Mouse (Mus musculus) adrenal gland, postnatal 10 days (tissue): ENCODE data around the gene Fam118a. TPM values are rescaled to one million over a fixed set of nuclear protein-coding genes. Genes with fewer than 3 reads are reported as not detected.
A peak's percentile ranks its signal among the peaks of the same experiment; 100 is the strongest.
"Not testable (repeated sequence)": the region's sequence is repeated elsewhere in the genome, so short reads cannot be mapped to it uniquely, and the experiment has no call there.

Experiments used
- DNase-seq: peaks from one replicate; pipeline ENCODE4 v3.0.0; 2021; ENCODE audit warnings: mixed read lengths
- long read RNA-seq, 2 experiments: library from polyadenylated mRNA; stranded (forward); transcript quantifications; one replicate each; pipeline ENCODE4 v2.0.0; 2021
- total RNA-seq, 2 experiments: library from RNA; stranded (reverse); gene quantifications; 2 replicates each; pipeline ENCODE4 v1.2.3; 2021

Gene Fam118a
- total RNA-seq: 10 to 100 TPM; 14.6 to 15.5 TPM
- long read RNA-seq, experiment 1, transcript Fam118a-201 (9 exons, 2,518 nt): major isoform, 13 of 22 reads
- long read RNA-seq, experiment 1, partial matches to known transcripts: 2 of 22 reads
- long read RNA-seq, experiment 1, other reads (novel, unspliced or antisense): 7 of 22 reads
- long read RNA-seq, experiment 2, transcript Fam118a-201 (9 exons, 2,518 nt): major isoform, 10 of 21 reads
- long read RNA-seq, experiment 2, partial matches to known transcripts: 1 of 21 reads
- long read RNA-seq, experiment 2, other reads (novel, unspliced or antisense): 10 of 21 reads

GRCm38 (mm10) chr15:85028648-85029047 lies at the start of gene Fam118a:
TSS of gene Fam118a (plus strand) at chr15:85028948.
- not testable (repeated sequence) for DNase-seq

DNA sequence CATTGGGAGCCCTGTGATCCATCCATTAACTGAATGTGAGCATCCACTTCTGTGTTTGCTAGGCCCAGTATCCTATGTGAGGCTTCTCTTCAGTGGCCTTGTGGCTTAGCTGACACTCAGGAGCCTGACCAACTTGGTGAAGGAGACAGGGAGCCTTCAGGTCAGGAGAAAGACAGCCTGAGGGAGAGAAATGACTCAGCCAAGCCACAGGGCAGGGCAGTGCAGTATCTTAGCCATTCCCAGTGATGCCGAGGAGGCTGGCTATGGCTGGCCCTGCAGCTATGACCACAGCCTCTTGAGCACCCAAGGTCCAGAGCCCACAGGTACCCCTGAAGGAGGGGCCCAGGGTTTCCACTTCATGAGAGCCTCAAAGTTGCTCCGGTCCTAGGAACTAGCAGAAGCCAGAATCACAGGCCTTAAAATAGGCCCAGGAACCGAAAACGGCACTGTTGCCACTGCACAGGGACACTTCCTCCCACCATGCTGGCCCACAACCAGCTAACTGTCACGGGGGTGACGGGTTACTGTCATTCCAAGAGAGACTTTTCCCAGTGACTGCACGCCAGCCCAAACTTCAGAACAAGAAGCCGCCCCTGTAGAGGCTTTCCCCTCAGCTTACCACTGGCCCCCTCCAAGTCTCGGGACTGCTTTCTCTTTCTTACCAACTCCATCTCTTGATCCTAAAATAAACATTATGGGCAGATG lies 47.0 kb upstream of the Fam118a start:
- no peak for DNase-seq

- DNase-seq: peak; percentile 68
Measured at GRCm38 (mm10) chr15:84982888-84983287, 45.9 kb upstream of the Fam118a start.

- no peak for DNase-seq
Measured at GRCm38 (mm10) chr15:84983721-84984120, 45.0 kb upstream of the Fam118a start.

DNA sequence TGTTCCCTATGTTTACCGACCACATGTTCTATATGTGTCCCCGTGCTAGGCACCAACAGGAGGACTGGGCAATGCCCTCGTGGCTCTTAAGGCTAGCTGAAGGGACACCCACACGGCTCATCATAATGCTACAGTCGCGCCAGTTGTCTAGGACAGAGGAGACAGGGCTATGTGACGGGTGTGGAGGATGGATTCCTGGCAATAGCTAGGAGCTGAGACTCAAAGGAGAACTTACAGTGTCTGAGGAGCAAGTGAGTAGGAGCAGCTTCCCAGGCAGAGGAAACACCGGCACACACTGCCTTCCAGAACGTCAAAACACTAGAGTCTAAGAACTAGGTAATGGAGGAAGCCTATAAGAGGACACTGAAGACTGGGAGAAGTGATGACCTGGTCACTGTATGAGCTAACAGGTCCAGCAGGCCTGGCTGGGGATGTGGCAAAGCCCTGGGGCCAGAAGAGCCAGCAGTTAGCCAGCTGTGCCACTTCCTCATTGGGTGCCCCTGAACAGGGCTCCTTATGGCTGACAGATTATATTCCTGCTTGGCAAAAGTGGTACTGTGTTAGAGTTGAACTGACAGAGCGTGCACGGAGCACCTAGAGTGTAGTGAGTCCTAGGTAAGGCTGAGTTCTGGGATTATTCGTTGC lies 43.1 kb upstream of the Fam118a start:
- no peak for DNase-seq

GRCm38 (mm10) chr15:84986171-84987019 lies 42.4 kb upstream of the Fam118a start:
- DNase-seq: no peak

GRCm38 (mm10) chr15:84987020-84987815 lies 41.5 kb upstream of the Fam118a start:
- DNase-seq: peak; percentile 65

DNA sequence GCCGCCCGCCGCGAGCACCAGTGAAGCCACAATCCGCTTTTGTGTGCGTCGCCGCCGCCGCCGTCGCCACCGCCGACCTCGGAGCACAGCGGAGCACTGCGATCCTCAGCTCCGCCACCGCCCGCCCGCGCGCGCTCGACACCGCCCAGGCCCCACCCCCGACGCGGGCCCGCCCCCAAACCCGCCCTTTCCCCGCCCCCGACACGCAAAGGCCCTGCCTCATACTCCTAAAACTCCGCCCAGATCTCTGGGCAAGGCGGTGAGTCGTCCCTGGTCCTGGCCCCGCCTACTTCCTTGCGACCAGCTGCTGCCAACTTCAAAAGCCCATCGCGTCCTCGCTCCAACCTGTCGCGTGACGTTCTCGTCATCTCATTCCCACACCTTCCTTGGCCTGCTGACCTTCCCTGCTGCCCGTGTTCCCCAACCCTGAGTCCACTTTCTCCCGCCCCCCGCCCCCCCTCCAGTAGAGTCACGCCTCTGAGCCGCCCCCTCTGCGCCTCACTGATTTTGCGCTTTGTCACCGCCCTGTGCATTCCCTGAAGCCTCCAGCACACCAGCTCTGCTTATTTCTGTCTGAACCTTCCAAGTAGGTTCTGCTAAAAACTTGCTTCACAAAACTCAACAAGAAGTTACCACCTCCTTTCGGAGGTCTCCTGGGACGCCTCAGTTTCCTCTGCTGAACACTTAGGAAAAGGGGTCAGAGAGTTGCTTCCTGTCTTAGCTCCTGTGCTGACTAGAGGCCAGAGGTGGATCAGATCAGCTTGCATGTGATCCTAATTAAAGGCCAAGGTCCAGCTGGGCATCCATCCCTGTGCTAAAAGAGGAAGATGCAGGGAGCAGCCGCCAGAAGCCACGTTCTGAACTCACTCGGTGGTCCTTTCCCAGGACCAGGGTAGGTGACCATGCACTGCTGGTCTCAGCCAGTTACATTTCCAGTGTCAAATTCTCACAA lies 40.6 kb upstream of the Fam118a start, which contains the start of gene 5031439G07Rik:
TSS of gene 5031439G07Rik (minus strand) at position 678 of the 952 bp plus-strand sequence.
- peak; percentile 92 for DNase-seq

GRCm38 (mm10) chr15:84989098-84989497 lies 39.6 kb upstream of the Fam118a start:
- no peak for DNase-seq

DNA sequence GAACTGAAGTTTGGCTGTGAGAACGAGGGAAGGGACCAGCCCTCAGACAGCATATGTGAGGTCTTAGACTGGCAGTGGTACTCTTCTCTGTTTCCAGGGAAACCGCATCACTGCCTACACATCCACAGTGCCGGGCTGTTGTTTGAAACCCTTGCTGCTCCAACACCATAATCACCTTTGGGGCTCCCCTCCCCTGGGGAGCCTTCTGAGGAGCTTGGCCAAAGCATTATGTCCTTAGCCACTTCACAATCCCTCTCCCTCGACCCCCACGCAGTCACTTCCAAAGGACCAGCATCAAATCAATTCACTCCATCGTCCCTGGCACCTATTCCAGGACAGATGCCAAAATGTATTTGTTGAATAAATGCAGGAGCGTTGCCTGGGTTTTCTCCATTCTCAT lies 39.0 kb upstream of the Fam118a start:
- DNase-seq: no peak

DNA sequence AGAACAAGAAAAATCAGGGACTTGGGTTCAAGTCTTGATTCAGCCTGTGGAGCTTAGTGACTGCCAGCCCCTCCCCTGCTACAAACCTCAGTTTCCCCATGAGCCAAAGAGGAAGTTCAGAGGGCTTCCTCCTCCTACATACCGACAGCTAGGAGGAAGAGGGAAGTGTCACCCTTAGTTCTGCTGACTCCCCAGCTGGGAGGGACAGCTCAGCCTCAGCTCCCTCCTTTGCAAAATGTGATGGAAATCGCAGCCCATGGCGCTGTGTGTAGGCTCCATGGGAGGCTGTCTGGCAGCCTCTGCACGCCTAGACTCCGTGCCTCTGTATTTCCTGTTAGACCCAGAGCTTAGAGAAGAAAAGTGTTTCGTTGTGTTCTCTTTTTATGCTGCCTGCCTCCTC lies 34.2 kb upstream of the Fam118a start:
- DNase-seq: no peak

- DNase-seq: no peak
Measured at GRCm38 (mm10) chr15:84995041-84995440, 33.7 kb upstream of the Fam118a start.

DNA sequence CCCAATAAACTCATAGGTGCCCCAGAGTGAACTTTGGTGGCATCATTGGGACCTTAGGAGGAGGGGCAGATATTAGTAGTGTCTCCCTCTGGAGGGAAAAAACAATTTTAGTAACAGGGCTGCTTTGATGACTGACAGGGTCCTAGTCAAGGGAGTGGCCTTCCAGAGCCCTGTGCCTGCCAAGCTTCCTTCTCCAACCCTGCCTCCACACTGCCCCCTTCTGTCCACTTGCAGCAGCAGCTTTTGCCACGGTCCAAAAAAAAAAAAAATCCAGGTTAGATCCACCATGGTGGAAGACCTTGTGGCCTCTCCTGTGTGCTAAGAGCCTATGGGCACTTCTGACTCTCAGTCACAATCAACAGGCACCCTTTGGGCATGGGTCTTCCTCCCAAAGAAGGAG lies 32.8 kb upstream of the Fam118a start:
- peak; percentile 85 for DNase-seq

DNA sequence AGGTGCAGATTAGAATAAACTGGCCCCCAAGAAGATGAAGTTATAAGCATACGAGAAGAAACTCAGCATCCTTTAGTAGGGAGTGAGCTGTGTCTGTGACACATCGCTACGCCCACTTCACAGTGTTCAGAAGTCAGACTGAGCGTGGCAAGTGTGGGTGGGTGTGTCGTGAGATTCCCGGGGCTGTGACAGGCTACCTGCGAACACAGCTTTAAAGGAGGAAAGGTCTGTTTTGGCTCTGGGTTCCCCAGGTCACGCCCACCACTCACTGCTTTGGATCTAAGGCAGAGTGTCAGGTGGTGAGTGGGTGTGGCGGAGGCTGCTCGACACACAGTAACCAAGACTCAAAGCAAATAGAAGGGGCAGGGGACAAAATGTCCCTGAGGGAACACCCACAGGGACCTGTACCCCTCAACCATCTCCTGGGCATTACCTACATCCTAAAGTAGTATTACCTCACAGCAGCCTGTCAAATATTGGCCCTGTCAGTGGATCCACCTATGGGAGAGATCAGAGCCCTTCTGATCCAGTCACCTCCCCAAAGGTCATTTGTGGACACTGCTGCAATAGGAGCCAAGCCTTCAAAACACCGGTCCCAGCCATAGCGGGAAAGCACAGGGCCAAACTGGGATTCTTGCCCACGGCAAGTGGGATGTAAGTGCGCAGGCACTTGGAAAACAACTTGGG lies 30.8 kb upstream of the Fam118a start:
- DNase-seq: no peak

DNA sequence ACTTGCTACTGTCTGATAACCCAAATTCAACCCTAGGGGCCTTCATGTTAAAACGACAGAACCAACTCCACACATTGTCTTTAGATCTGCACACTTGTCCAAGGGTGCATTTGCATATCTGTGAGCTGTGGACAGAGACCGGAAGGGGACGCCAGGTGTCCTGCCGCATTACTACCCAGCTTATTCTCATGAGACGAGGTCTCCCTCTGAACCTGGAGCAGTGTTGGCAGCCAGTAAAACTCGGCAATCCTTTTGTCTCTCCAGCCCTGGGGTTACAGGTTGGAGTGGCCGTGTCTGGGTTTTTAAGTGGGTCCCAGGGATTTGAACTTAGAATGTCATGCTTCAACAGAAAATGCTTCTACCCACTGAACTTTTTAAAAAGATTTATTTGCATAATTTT lies 28.8 kb upstream of the Fam118a start:
- DNase-seq: no peak

DNA sequence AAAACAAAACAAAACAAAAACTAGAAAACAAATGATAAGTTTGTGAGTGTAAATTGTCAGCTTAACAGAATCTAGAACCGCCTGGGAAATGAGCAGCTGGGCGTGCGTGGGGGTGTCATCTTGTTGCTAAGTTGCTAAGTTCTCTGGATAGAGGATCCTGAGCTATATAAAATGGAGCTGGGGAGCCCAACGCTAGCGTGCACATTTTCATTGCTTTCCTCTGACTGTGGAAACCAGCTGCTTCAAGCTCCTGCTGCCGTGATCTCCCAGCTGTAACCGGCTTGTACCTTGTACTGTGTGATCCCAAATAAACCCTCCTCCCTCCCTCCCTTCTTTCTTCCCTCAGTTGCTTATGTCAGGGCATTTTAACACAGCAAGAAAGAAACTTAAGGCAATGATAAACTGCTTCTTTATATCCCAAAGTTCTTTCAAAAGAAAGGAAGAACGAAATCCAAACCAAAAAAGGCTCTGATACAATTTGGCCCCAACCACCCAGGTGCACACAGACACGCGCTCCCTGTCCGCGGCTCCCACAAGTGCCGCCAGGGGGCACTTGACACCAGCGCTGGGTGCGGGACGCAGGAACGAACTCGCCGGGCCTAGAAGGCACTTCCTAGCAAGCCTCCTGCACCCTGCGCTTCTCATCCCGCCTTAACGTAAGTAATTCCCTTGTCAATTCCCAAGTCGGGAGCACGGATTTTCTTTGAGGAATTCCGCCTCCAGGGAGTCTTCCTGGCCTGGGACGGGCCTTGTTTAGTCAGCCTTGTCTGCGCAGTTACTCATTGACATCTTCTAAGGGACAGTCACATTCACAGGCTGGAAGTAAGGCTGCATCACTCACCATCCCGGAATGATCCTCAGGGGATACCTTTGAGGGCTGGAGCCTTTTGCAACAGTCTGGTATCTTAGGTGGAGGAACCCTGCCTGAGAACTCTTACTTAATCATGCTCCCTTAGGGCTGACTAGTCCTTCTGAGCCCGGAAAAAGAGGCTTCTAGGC lies 27.5 kb upstream of the Fam118a start:
- peak; percentile 89 for DNase-seq

GRCm38 (mm10) chr15:85009666-85010065 lies 19.1 kb upstream of the Fam118a start:
- no peak for DNase-seq
